10 mouse cellular contexts compared by ENCODE assay signal in genomic region chr6:82871632-82872331, GRCm38 (mm10).
DNase-seq lines count a peak whose midpoint lies in the region; ATAC-seq and TF ChIP-seq lines count a peak whose summit lies in the region.
"Had no signal": no experiment of that assay in that cellular context is flagged by ENCODE, and none has a peak within 500 bp of the region (broad histone marks: within the 10 kb centered on the region; RNA-seq: fewer than 3 reads in every experiment).

No protein-coding gene starts in this region.

- H3K9me3 ChIP-seq in lung, embryonic 16.5 days (ENCODE audit: control insufficient read depth, low read length), result no peaks in the 10 kb centered on the region
- no peaks in the 10 kb centered on the region for H3K9me3 ChIP-seq in stomach, postnatal 0 days (ENCODE audit: control insufficient read depth, low read length)
- H3K9me3 ChIP-seq in hindbrain, embryonic 11.5 days (ENCODE audit: control insufficient read depth, low read length), result no peaks in the 10 kb centered on the region
- H3K9me3 ChIP-seq: heart, embryonic 15.5 days had no signal

- TF ChIP-seq POLR2A in lung, adult 2 months (IDR thresholded peaks at IDR 0.05; ENCODE audit: borderline replicate concordance, extremely low read depth, low read depth, low read length), result no peak

- 0 out of 2 replicates have a peak overlapping the region, but pooled peaks have one; percentile 24 for H3K9ac ChIP-seq in lung, embryonic 16.5 days (ENCODE audit: low read length)
- H3K9ac ChIP-seq in stomach, postnatal 0 days (ENCODE audit: low read length), result no peak overlapping the region
- H3K9ac ChIP-seq in hindbrain, embryonic 11.5 days (ENCODE audit: low read depth, low read length), result no peak overlapping the region
- H3K9ac ChIP-seq: heart, embryonic 15.5 days had no signal

- H3K4me1 ChIP-seq in lung, embryonic 16.5 days (replicated peaks; ENCODE audit: control insufficient read depth, insufficient read depth, low read length), result no peaks in the 10 kb centered on the region
- H3K4me1 ChIP-seq in lung, adult 2 months (ENCODE audit: control insufficient read depth, insufficient read depth, low read length), result no peaks in the 10 kb centered on the region
- H3K4me1 ChIP-seq in stomach, postnatal 0 days (replicated peaks; ENCODE audit: control insufficient read depth, insufficient read depth), result no peaks in the 10 kb centered on the region
- no peaks in the 10 kb centered on the region for H3K4me1 ChIP-seq in hindbrain, embryonic 11.5 days (replicated peaks; ENCODE audit: control insufficient read depth, insufficient read depth, low read length)

- H3K27ac ChIP-seq in lung, embryonic 16.5 days (ENCODE audit: low read length), result no peak overlapping the region
- H3K27ac ChIP-seq in stomach, postnatal 0 days (replicated peaks), result 0 out of 2 replicates have a peak overlapping the region, but pooled peaks have one; percentile 49
- no peak overlapping the region for H3K27ac ChIP-seq in hindbrain, embryonic 11.5 days (ENCODE audit: low read depth, low read length)
- H3K27ac ChIP-seq: heart, embryonic 15.5 days had no signal

- ATAC-seq in frontal cortex, adult (ENCODE audit: low TSS enrichment), result peak; percentile 62
- ATAC-seq in lung, embryonic 16.5 days (ENCODE audit: low read depth), result peak; percentile 57; the same call in 1 of the 2 replicates
- peak; percentile 76 to 93 for ATAC-seq in hematopoietic stem cell, adult 5-6 weeks (replicated peaks in 1 of 2; ENCODE audit: insufficient read depth in 1 of 2, low FRiP score in 2 of 2, low TSS enrichment in 1 of 2, low read depth in 1 of 2, poor library complexity in 2 of 2, severe bottlenecking in 2 of 2)
- ATAC-seq in stomach, postnatal 0 days (ENCODE audit: low FRiP score, low TSS enrichment), result no peak; the same call in 1 of the 2 replicates
- no peak for ATAC-seq in hindbrain, embryonic 11.5 days (ENCODE audit: low FRiP score)

- no peaks in the 10 kb centered on the region for H3K36me3 ChIP-seq in lung, embryonic 16.5 days (ENCODE audit: control insufficient read depth, insufficient read depth, low read length)
- H3K36me3 ChIP-seq in stomach, postnatal 0 days (ENCODE audit: control insufficient read depth, insufficient read depth, low read length), result no peaks in the 10 kb centered on the region
- no peaks in the 10 kb centered on the region for H3K36me3 ChIP-seq in hindbrain, embryonic 11.5 days (ENCODE audit: control insufficient read depth, insufficient read depth, low read length)
- H3K36me3 ChIP-seq: heart, embryonic 15.5 days had no signal

- no peaks in the 10 kb centered on the region for H3K27me3 ChIP-seq in lung, embryonic 16.5 days (ENCODE audit: control insufficient read depth, insufficient read depth, low read depth, low read length)
- no peaks in the 10 kb centered on the region for H3K27me3 ChIP-seq in stomach, postnatal 0 days (ENCODE audit: control insufficient read depth, insufficient read depth, low read length)
- H3K27me3 ChIP-seq in hindbrain, embryonic 11.5 days (ENCODE audit: control insufficient read depth, insufficient read depth, low read length), result no peaks in the 10 kb centered on the region
- H3K27me3 ChIP-seq: heart, embryonic 15.5 days had no signal

- 3% methylated on average over 5 of the region's 5 CpGs for WGBS in lung, embryonic 16.5 days
- 6% methylated on average over 5 of the region's 5 CpGs for WGBS in lung, adult 2 months
- 10% methylated on average over 5 of the region's 5 CpGs for WGBS in stomach, postnatal 0 days
- WGBS in hindbrain, embryonic 11.5 days, result 46% methylated on average over 5 of the region's 5 CpGs

- TF ChIP-seq EP300 in stomach, postnatal 0 days (optimal IDR thresholded peaks at IDR 0.05), result no peak

- DNase-seq in frontal cortex, postnatal 10 days (ENCODE audit: low spot score in 2 of 2), result no peak
- no peak for DNase-seq in lung, adult 2 months
- DNase-seq in stomach, postnatal 0 days (ENCODE audit: low spot score), result no peak
- DNase-seq in left cerebral cortex, postnatal 4 days, result no peak
- DNase-seq in hindbrain, embryonic 11.5 days (ENCODE audit: low spot score), result no peak
- DNase-seq: right cerebral cortex, postnatal 25 days had no signal

- no peak for TF ChIP-seq CTCF in lung, adult 2 months (IDR thresholded peaks at IDR 0.05; ENCODE audit: insufficient read depth, low read length)
- no peak for TF ChIP-seq CTCF in stomach, postnatal 0 days (IDR thresholded peaks at IDR 0.05; ENCODE audit: low read depth)

- no peak overlapping the region for H3K4me2 ChIP-seq in lung, embryonic 16.5 days (ENCODE audit: low read depth, low read length)
- H3K4me2 ChIP-seq in stomach, postnatal 0 days (replicated peaks; ENCODE audit: low read depth), result no peak overlapping the region
- no peak overlapping the region for H3K4me2 ChIP-seq in hindbrain, embryonic 11.5 days (replicated peaks; ENCODE audit: low read depth, low read length)
- H3K4me2 ChIP-seq: heart, embryonic 15.5 days had no signal

- no peak overlapping the region for H3K4me3 ChIP-seq in lung, embryonic 16.5 days (ENCODE audit: low read length)
- no peak overlapping the region for H3K4me3 ChIP-seq in lung, adult 2 months (replicated peaks; ENCODE audit: extremely low read depth, low read depth, low read length)
- H3K4me3 ChIP-seq in stomach, postnatal 0 days (ENCODE audit: low read depth, low read length), result no peak overlapping the region
- no peak overlapping the region for H3K4me3 ChIP-seq in hindbrain, embryonic 11.5 days (ENCODE audit: low read depth, low read length)
- H3K4me3 ChIP-seq: heart, embryonic 15.5 days had no signal

- intact Hi-C loops in left cerebral cortex, postnatal 4 days (cut with DNase I), result no loop called here

Comparison
In these comparisons a context has a peak if more than half of its experiments do, and no peak if none do; other contexts are left out.
1. ATAC-seq: peak in frontal cortex, adult (single experiment), lung, embryonic 16.5 days (single experiment) and hematopoietic stem cell, adult 5-6 weeks (2 of 2); none in stomach, postnatal 0 days (single experiment) and hindbrain, embryonic 11.5 days (single experiment).